In genomic region chr10:14546111-14546551, GRCm38 (mm10) we compare ENCODE assay signal across 8 mouse cellular contexts. TPM values are rescaled to one million over a fixed set of nuclear protein-coding genes. Genes with fewer than 3 reads are reported as not detected.
A peak's percentile ranks its signal among the peaks of the same experiment; 100 is the strongest.
DNase-seq lines count a peak whose midpoint lies in the region; ATAC-seq lines count a peak whose summit lies in the region.

No protein-coding gene starts in this region.

- 38% methylated on average over 7 of the region's 7 CpGs for WGBS in heart, embryonic 13.5 days
- 27% methylated on average over 7 of the region's 7 CpGs for WGBS in hindbrain, embryonic 16.5 days
- WGBS in midbrain, embryonic 12.5 days, result 31% methylated on average over 7 of the region's 7 CpGs

- no peak overlapping the region for H3K27ac ChIP-seq in heart, embryonic 13.5 days (replicated peaks)
- H3K27ac ChIP-seq in hindbrain, embryonic 16.5 days (ENCODE audit: low read depth, low read length), result no peak overlapping the region
- H3K27ac ChIP-seq in midbrain, embryonic 12.5 days (replicated peaks), result no peak overlapping the region

- peaks cover 15% of the 10 kb centered on the region for H3K27me3 ChIP-seq in heart, embryonic 13.5 days (replicated peaks)
- no peaks in the 10 kb centered on the region; the same call in 1 of the 2 replicates for H3K27me3 ChIP-seq in hindbrain, embryonic 16.5 days (replicated peaks; ENCODE audit: control insufficient read depth, insufficient read depth, low read length)
- H3K27me3 ChIP-seq in midbrain, embryonic 12.5 days, result peaks cover 37% of the 10 kb centered on the region

- H3K36me3 ChIP-seq in heart, embryonic 13.5 days, result no peaks in the 10 kb centered on the region
- no peaks in the 10 kb centered on the region for H3K36me3 ChIP-seq in hindbrain, embryonic 16.5 days (ENCODE audit: control insufficient read depth, insufficient read depth, low read length)
- no peaks in the 10 kb centered on the region for H3K36me3 ChIP-seq in midbrain, embryonic 12.5 days

- intact Hi-C loops in heart, postnatal 14 days (cut with DNase I), result no loop called here

- H3K4me3 ChIP-seq in heart, embryonic 13.5 days, result peak overlapping the region; percentile 86
- H3K4me3 ChIP-seq in hindbrain, embryonic 16.5 days (ENCODE audit: low read length), result no peak overlapping the region
- H3K4me3 ChIP-seq in midbrain, embryonic 12.5 days, result no peak overlapping the region

- ATAC-seq in heart, embryonic 13.5 days (ENCODE audit: extremely low read depth, insufficient number of reproducible peaks, low FRiP score, low TSS enrichment), result no peak
- ATAC-seq in hindbrain, embryonic 16.5 days, result peak; percentile 61; the same call in 1 of the 2 replicates
- peak; percentile 25; the same call in 1 of the 2 replicates for ATAC-seq in midbrain, embryonic 12.5 days (ENCODE audit: low FRiP score, low read depth)

- H3K9ac ChIP-seq in heart, embryonic 13.5 days, result no peak overlapping the region
- no peak overlapping the region for H3K9ac ChIP-seq in hindbrain, embryonic 16.5 days (ENCODE audit: low read depth, low read length)
- no peak overlapping the region for H3K9ac ChIP-seq in midbrain, embryonic 12.5 days (replicated peaks)

- peak overlapping the region; percentile 99 for H3K4me2 ChIP-seq in heart, embryonic 13.5 days
- peak overlapping the region; percentile 100 for H3K4me2 ChIP-seq in hindbrain, embryonic 16.5 days (ENCODE audit: low read length)
- peak overlapping the region; percentile 100 for H3K4me2 ChIP-seq in midbrain, embryonic 12.5 days (replicated peaks)

- H3K9me3 ChIP-seq in heart, embryonic 13.5 days, result no peaks in the 10 kb centered on the region
- no peaks in the 10 kb centered on the region for H3K9me3 ChIP-seq in hindbrain, embryonic 16.5 days (ENCODE audit: control insufficient read depth, low read length)
- H3K9me3 ChIP-seq in midbrain, embryonic 12.5 days, result no peaks in the 10 kb centered on the region

- peaks cover 5% of the 10 kb centered on the region for H3K4me1 ChIP-seq in heart, embryonic 13.5 days
- no peaks in the 10 kb centered on the region; the same call in none of the 2 replicates for H3K4me1 ChIP-seq in hindbrain, embryonic 16.5 days (ENCODE audit: control insufficient read depth, insufficient read depth, low read depth, low read length)
- H3K4me1 ChIP-seq in midbrain, embryonic 12.5 days, result 0 out of 2 replicates have a peak, but pooled peaks cover 2% of the 10 kb centered on the region

- no peak for DNase-seq in heart, postnatal 14 days
- peak; percentile 48 for DNase-seq in embryo, embryonic 11 days
- no peak for DNase-seq in layer of hippocampus, postnatal 25 days (ENCODE audit: extremely low spot score in 1 of 2, low spot score in 1 of 2)
- DNase-seq in layer of hippocampus, adult 11-12 months (ENCODE audit: low spot score), result no peak
- no peak for DNase-seq in frontal cortex, postnatal 10 days (ENCODE audit: low spot score in 2 of 2)

RNA-seq across cellular contexts. Expression of gene Adgrg6, which starts 0.7 kb away (rescaled TPM):
- polyA plus RNA-seq in heart, embryonic 13.5 days (2015; fragmentation: Nextera tagmentation; extraction: Ambion mirVana), result 14.3 and 15.7 TPM in 2 replicates
- total RNA-seq in heart, postnatal 14 days (2021), result 1 to 10 TPM; 2.7 to 3.5 TPM
- polyA plus RNA-seq in hindbrain, embryonic 16.5 days (2015; fragmentation: Nextera tagmentation; extraction: Ambion mirVana), result 1.3 and 2.3 TPM in 2 replicates
- polyA plus RNA-seq in midbrain, embryonic 12.5 days (2016; fragmentation: Nextera tagmentation; extraction: Ambion mirVana), result 2.7 and 4.3 TPM in 2 replicates
- total RNA-seq in layer of hippocampus, postnatal 25 days (2021), result 1 to 10 TPM in 1 of 2 experiments, under 1 TPM in 1; 0.92 to 1.2 TPM
